Mouse (Mus musculus) bone marrow macrophage, adult 2 months (primary cell): ENCODE measurements at regions not wholly inside any gene's neighbourhood (a gene's known extent, or its start where the extent isn't known, plus 50 kb on each side); places are given as distances from the start of the nearest gene placed in this dataset.

ENCODE experiments used
- CTCF ChIP-seq: IDR thresholded peaks from 2 replicates; pipeline ENCODE4 v1.5.1; 2012; ENCODE audit warnings: low read depth, mild to moderate bottlenecking, low read length, moderate library complexity
- POLR2A ChIP-seq: IDR thresholded peaks from 2 replicates; pipeline ENCODE4 v1.6.1; 2012; ENCODE audit warnings: mild to moderate bottlenecking, low read depth, low read length, borderline replicate concordance

- TF ChIP-seq CTCF (no peak), POLR2A (no peak)
These were observed 163.3 kb upstream of the Fer start for GRCm38 (mm10) chr17:63699537-63699936.
